ENCODE assay signal across 12 mouse cellular contexts in genomic region chr14:10874595-10875372, GRCm38 (mm10).
"Had no signal": no experiment of that assay in that cellular context is flagged by ENCODE, and none has a peak within 500 bp of the region (broad histone marks: within the 10 kb centered on the region; RNA-seq: fewer than 3 reads in every experiment).

No protein-coding gene starts in this region.

- H3K9ac ChIP-seq: limb, embryonic 13.5 days; liver, embryonic 14.5 days had no signal

- ATAC-seq: lung, postnatal 0 days; midbrain, embryonic 16.5 days had no signal

- DNase-seq: kidney, postnatal 10 days; kidney, postnatal 4 days; lung, adult 2 months; lung, postnatal 36 days; thymus, postnatal 4 days had no signal

- H3K36me3 ChIP-seq: limb, embryonic 13.5 days; midbrain, embryonic 10.5 days had no signal

- H3K4me2 ChIP-seq: limb, embryonic 13.5 days had no signal

- H3K4me3 ChIP-seq: layer of hippocampus, adult 2 months; limb, embryonic 13.5 days; midbrain, embryonic 10.5 days had no signal

- H3K4me1 ChIP-seq: midbrain, embryonic 10.5 days had no signal

- H3K27me3 ChIP-seq: limb, embryonic 13.5 days had no signal

- H3K27ac ChIP-seq: layer of hippocampus, adult 2 months; limb, embryonic 13.5 days; liver, embryonic 14.5 days; midbrain, embryonic 10.5 days; stomach, postnatal 0 days had no signal

- H3K9me3 ChIP-seq: limb, embryonic 13.5 days; midbrain, embryonic 10.5 days had no signal
